Mouse (Mus musculus): Measurements from ENCODE around the gene Gm49383. TPM values are rescaled to one million over a fixed set of nuclear protein-coding genes. Genes with fewer than 3 reads are reported as not detected.

Gene Gm49383
- total RNA-seq (2021): 1 to 10 TPM; 4.1 to 7.3 TPM
- polyA plus RNA-seq (2012; rRNA removed): 2.3 and 2.6 TPM in 2 replicates
- long read RNA-seq: 0 reads

GRCm38 (mm10) chr12:69196444-69197377 is at the start of gene Gm49383:
TSS of gene Gm49383 (minus strand) at chr12:69197104.
- peak; percentile 81 for DNase-seq

- DNase-seq: peak; percentile 85
Measured at GRCm38 (mm10) chr12:69241771-69242431, 45.0 kb upstream of the Gm49383 start.

GRCm38 (mm10) chr12:69241405-69241770 is 44.5 kb upstream of the Gm49383 start:
- DNase-seq: no peak

- DNase-seq: no peak
Measured at GRCm38 (mm10) chr12:69240876-69241275, 44.0 kb upstream of the Gm49383 start, which contains the start of gene Klhdc1. TSS of gene Klhdc1 (plus strand) at chr12:69241176.

- no peak for DNase-seq
Measured at GRCm38 (mm10) chr12:69238284-69238683, 41.4 kb upstream of the Gm49383 start.

- DNase-seq: no peak
Measured at GRCm38 (mm10) chr12:69235782-69236181, 38.9 kb upstream of the Gm49383 start.

- DNase-seq: no peak
Measured at GRCm38 (mm10) chr12:69229251-69229650, 32.3 kb upstream of the Gm49383 start.

GRCm38 (mm10) chr12:69227776-69228466 is 31.0 kb upstream of the Gm49383 start, which contains the start of gene Pole2:
TSS of gene Pole2 (minus strand) at chr12:69228195.
- DNase-seq: peak; percentile 94

GRCm38 (mm10) chr12:69220613-69221277 is 23.8 kb upstream of the Gm49383 start:
- DNase-seq: no peak

- no peak for DNase-seq
Measured at GRCm38 (mm10) chr12:69216587-69216986, 19.7 kb upstream of the Gm49383 start.

- peak; percentile 81 for DNase-seq
Measured at GRCm38 (mm10) chr12:69215000-69215785, 18.3 kb upstream of the Gm49383 start.

- DNase-seq: no peak
Measured at GRCm38 (mm10) chr12:69214393-69214792, 17.5 kb upstream of the Gm49383 start.

- DNase-seq: no peak
Measured at GRCm38 (mm10) chr12:69213186-69213777, 16.4 kb upstream of the Gm49383 start.

- DNase-seq: no peak
Measured at GRCm38 (mm10) chr12:69211057-69211456, 14.2 kb upstream of the Gm49383 start.

- DNase-seq: no peak
Measured at GRCm38 (mm10) chr12:69210056-69210979, 13.4 kb upstream of the Gm49383 start.

GRCm38 (mm10) chr12:69208520-69208919 is 11.6 kb upstream of the Gm49383 start:
- no peak for DNase-seq

GRCm38 (mm10) chr12:69207926-69208325 is 11.0 kb upstream of the Gm49383 start:
- DNase-seq: no peak

GRCm38 (mm10) chr12:69207396-69207795 is 10.5 kb upstream of the Gm49383 start:
- no peak for DNase-seq
